Mouse (Mus musculus) neural tube, embryonic 14.5 days (tissue): ENCODE measurements around the gene Wdr17. TPM values are rescaled to one million over a fixed set of nuclear protein-coding genes. Genes with fewer than 3 reads are reported as not detected.

Source experiments
- ATAC-seq: fragments of 200-750 bp; cut with Nextera tagmentation; 2 replicates; pipeline ENCODE4 v1.8.0; 2017; ENCODE audit warnings: low read depth, mild to moderate bottlenecking, moderate TSS enrichment, moderate library complexity
- H3K27ac ChIP-seq: fragments of 300-500 bp; sonication (generic); 2 replicates; pipeline ENCODE4 v1.5.1; 2014; ENCODE audit warnings: low read depth, mild to moderate bottlenecking, control low read depth, low read length, moderate library complexity, mixed read lengths
- H3K27me3 ChIP-seq: fragments of 300-500 bp; sonication (generic); 2 replicates; pipeline ENCODE4 v1.6.1; 2014; ENCODE audit warnings: low read length; ENCODE audit not compliant: control insufficient read depth, insufficient read depth
- H3K36me3 ChIP-seq: fragments of 300-500 bp; sonication (generic); 2 replicates; pipeline ENCODE4 v1.6.1; 2014; ENCODE audit warnings: low read length, mixed read lengths; ENCODE audit not compliant: control insufficient read depth, insufficient read depth
- H3K4me1 ChIP-seq: fragments of 300-500 bp; sonication (generic); 2 replicates; pipeline ENCODE4 v1.6.1; 2014; ENCODE audit warnings: low read length; ENCODE audit not compliant: control insufficient read depth, insufficient read depth
- H3K4me2 ChIP-seq: fragments of 300-500 bp; sonication (generic); 2 replicates; pipeline ENCODE4 v1.6.1; 2014; ENCODE audit warnings: mild to moderate bottlenecking, low read depth, low read length, control low read depth
- H3K4me3 ChIP-seq: fragments of 300-500 bp; sonication (generic); 2 replicates; pipeline ENCODE4 v1.5.1; 2014; ENCODE audit warnings: low read depth, low read length, control low read depth, mixed read lengths
- H3K9ac ChIP-seq: fragments of 300-500 bp; sonication (generic); replicated peaks from 2 replicates; pipeline ENCODE4 v1.6.1; 2014; ENCODE audit warnings: low read depth, mild to moderate bottlenecking, control low read depth, low read length, mixed read lengths
- H3K9me3 ChIP-seq: fragments of 300-500 bp; sonication (generic); 2 replicates; pipeline ENCODE4 v1.6.1; 2016; ENCODE audit warnings: low read length; ENCODE audit not compliant: control insufficient read depth
- WGBS: fragments of 180-500 bp; shearing (Covaris S2); extraction: QIAGEN DNeasy Blood & Tissue Kit; methylation state at CpG from one replicate; pipeline ENCODE4 v1.1.7; 2014; 5-methylcytosine and 5-hydroxymethylcytosine counted together
- polyA plus RNA-seq: library from polyadenylated mRNA; unstranded; fragments of >200 nt; fragmentation: Nextera tagmentation; extraction: Ambion mirVana; gene quantifications from 2 replicates; pipeline ENCODE4 v1.2.1, GENCODE M21; 2014

The Wdr17 gene
- polyA plus RNA-seq, 1 experiment from 2014 or later, result 15.1 TPM

- Histone ChIP-seq H3K9me3 (no peaks in the 10 kb centered on the region), H3K36me3 (no peaks in the 10 kb centered on the region), H3K9ac (no peak overlapping the region), H3K27me3 (no peaks in the 10 kb centered on the region), H3K4me3 (no peak overlapping the region), H3K4me1 (peaks cover 5% of the 10 kb centered on the region; the same call in 1 of the 2 replicates), H3K27ac (no peak overlapping the region), H3K4me2 (no peak overlapping the region)
- ATAC-seq, result no peak
- 78% methylated on average over 2 of the region's 2 CpGs for WGBS
Observed at GRCm38 (mm10) chr8:54596940-54597339, 290.0 kb downstream of the Wdr17 start.

- no peak overlapping the region for H3K27ac ChIP-seq
- H3K4me1 ChIP-seq, result peaks cover 5% of the 10 kb centered on the region; the same call in 1 of the 2 replicates
- H3K9ac ChIP-seq, result no peak overlapping the region
- 37% methylated on average over 2 of the region's 2 CpGs for WGBS
- no peak overlapping the region for H3K4me2 ChIP-seq
- H3K27me3 ChIP-seq, result no peaks in the 10 kb centered on the region
- no peaks in the 10 kb centered on the region for H3K9me3 ChIP-seq
- H3K4me3 ChIP-seq, result no peak overlapping the region
- ATAC-seq, result peak; percentile 39; the same call in 1 of the 2 replicates
- no peaks in the 10 kb centered on the region for H3K36me3 ChIP-seq
Observed at GRCm38 (mm10) chr8:54596051-54596450, 290.9 kb downstream of the Wdr17 start.

DNA sequence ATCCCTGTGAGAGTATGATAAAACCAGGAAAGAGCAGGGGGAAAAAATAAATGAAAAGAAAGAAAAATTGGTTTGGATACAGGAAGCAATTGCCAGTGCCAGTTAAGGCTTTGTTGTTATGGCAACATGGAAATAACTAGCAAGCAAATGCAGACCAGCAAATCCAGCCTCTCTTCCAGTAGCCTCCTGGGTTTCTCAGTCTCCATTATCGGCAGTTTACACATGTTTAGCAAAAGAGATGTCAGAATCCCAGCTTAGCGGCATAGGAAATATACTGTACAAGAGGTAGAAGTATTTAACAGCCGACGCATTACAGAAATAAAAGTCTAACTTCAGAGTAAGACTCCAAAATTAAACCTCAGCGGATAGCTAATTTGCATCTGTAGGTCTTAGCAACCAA, 292.4 kb downstream of the Wdr17 start:
- H3K27ac ChIP-seq, result no peak overlapping the region
- ATAC-seq, result peak; percentile 16; the same call in 1 of the 2 replicates
- no peak overlapping the region for H3K9ac ChIP-seq
- no peak overlapping the region for H3K4me2 ChIP-seq
- H3K36me3 ChIP-seq, result no peaks in the 10 kb centered on the region
- H3K4me1 ChIP-seq, result no peaks in the 10 kb centered on the region
- H3K9me3 ChIP-seq, result no peaks in the 10 kb centered on the region
- no peak overlapping the region for H3K4me3 ChIP-seq
- 83% methylated on average over 5 of the region's 5 CpGs for WGBS
- no peaks in the 10 kb centered on the region for H3K27me3 ChIP-seq

- Histone ChIP-seq H3K36me3 (no peaks in the 10 kb centered on the region), H3K27ac (no peak overlapping the region), H3K9ac (no peak overlapping the region), H3K4me1 (no peaks in the 10 kb centered on the region), H3K4me3 (no peak overlapping the region), H3K27me3 (no peaks in the 10 kb centered on the region), H3K4me2 (no peak overlapping the region), H3K9me3 (no peaks in the 10 kb centered on the region)
- 43% methylated on average over 1 of the region's 1 CpGs for WGBS
- ATAC-seq, result no peak
Observed at GRCm38 (mm10) chr8:54582886-54583285, 304.1 kb downstream of the Wdr17 start.

GRCm38 (mm10) chr8:54581436-54581835, 305.5 kb downstream of the Wdr17 start:
- Histone ChIP-seq H3K4me1 (no peaks in the 10 kb centered on the region), H3K4me2 (no peak overlapping the region), H3K36me3 (no peaks in the 10 kb centered on the region), H3K4me3 (no peak overlapping the region), H3K9ac (no peak overlapping the region), H3K9me3 (no peaks in the 10 kb centered on the region), H3K27me3 (no peaks in the 10 kb centered on the region), H3K27ac (no peak overlapping the region)
- 89% methylated on average over 3 of the region's 3 CpGs for WGBS
- ATAC-seq, result no peak

Other genes with a start within 250 kb of the Wdr17 start
- 484 and 610 TPM in 2 replicates for gene Gpm6a, start 67.7 kb upstream of the Wdr17 start, polyA plus RNA-seq